Mouse (Mus musculus) forebrain, embryonic 11.5 days (tissue): ENCODE measurements around the gene Epas1. TPM values are rescaled to one million over a fixed set of nuclear protein-coding genes. Genes with fewer than 3 reads are reported as not detected.

Experiments
- ATAC-seq: fragments of 200-750 bp; cut with Nextera tagmentation; replicated peaks from 2 replicates; pipeline ENCODE4 v1.8.0; 2017; ENCODE audit warnings: moderate TSS enrichment; ENCODE audit not compliant: low FRiP score
- DNase-seq: peaks from one replicate; pipeline ENCODE4 v3.0.0-alpha.2; 2017; ENCODE audit warnings: low spot score
- H3K27ac ChIP-seq: fragments of 300-500 bp; sonication (generic); 2 replicates; pipeline ENCODE4 v1.5.1; 2014; ENCODE audit warnings: low read depth, low read length
- H3K27me3 ChIP-seq: fragments of 300-500 bp; sonication (generic); 2 replicates; pipeline ENCODE4 v1.6.1; 2014; ENCODE audit warnings: mild to moderate bottlenecking, low read length, mixed read lengths; ENCODE audit not compliant: control insufficient read depth, insufficient read depth
- H3K36me3 ChIP-seq: fragments of 300-500 bp; sonication (generic); 2 replicates; pipeline ENCODE4 v1.6.1; 2014; ENCODE audit warnings: mild to moderate bottlenecking, low read length, moderate library complexity, mixed read lengths; ENCODE audit not compliant: control insufficient read depth, insufficient read depth
- H3K4me1 ChIP-seq: fragments of 300-500 bp; sonication (generic); replicated peaks from 2 replicates; pipeline ENCODE4 v1.6.1; 2014; ENCODE audit warnings: low read length, mixed read lengths; ENCODE audit not compliant: control insufficient read depth, insufficient read depth
- H3K4me2 ChIP-seq: fragments of 300-500 bp; sonication (generic); 2 replicates; pipeline ENCODE4 v1.6.1; 2014; ENCODE audit warnings: low read depth, mild to moderate bottlenecking, low read length, moderate library complexity, mixed read lengths; ENCODE audit not compliant: severe bottlenecking
- H3K4me3 ChIP-seq: fragments of 300-500 bp; sonication (generic); 2 replicates; pipeline ENCODE4 v1.5.1; 2014; ENCODE audit warnings: low read depth, low read length
- H3K9ac ChIP-seq: fragments of 300-500 bp; sonication (generic); 2 replicates; pipeline ENCODE4 v1.6.1; 2014; ENCODE audit warnings: low read length
- H3K9me3 ChIP-seq: fragments of 300-500 bp; sonication (generic); 2 replicates; pipeline ENCODE4 v1.6.1; 2016; ENCODE audit warnings: low read length, mixed read lengths; ENCODE audit not compliant: control insufficient read depth
- WGBS: fragments of 180-500 bp; shearing (Covaris S2); extraction: QIAGEN DNeasy Blood & Tissue Kit; methylation state at CpG from one replicate; pipeline ENCODE4 v1.1.7; 2014; 5-methylcytosine and 5-hydroxymethylcytosine counted together
- polyA plus RNA-seq: library from polyadenylated mRNA; unstranded; fragments of >200 nt; fragmentation: Nextera tagmentation; extraction: Ambion mirVana; gene quantifications from 2 replicates; pipeline ENCODE4 v1.2.1, GENCODE M21; 2014

Gene Epas1
- polyA plus RNA-seq, 1 experiment from 2014 or later, result 6.9 TPM

GRCm38 (mm10) chr17:86788316-86788715 is 34.8 kb downstream of the Epas1 start:
- no peaks in the 10 kb centered on the region for H3K36me3 ChIP-seq
- H3K4me2 ChIP-seq, result no peak overlapping the region
- WGBS, result 81% methylated on average over 6 of the region's 6 CpGs
- DNase-seq, result no peak
- no peak for ATAC-seq
- H3K27ac ChIP-seq, result no peak overlapping the region
- no peaks in the 10 kb centered on the region for H3K9me3 ChIP-seq
- no peak overlapping the region for H3K9ac ChIP-seq
- H3K27me3 ChIP-seq, result no peaks in the 10 kb centered on the region
- no peak overlapping the region for H3K4me3 ChIP-seq
- H3K4me1 ChIP-seq, result 0 out of 2 replicates have a peak, but pooled peaks cover 2% of the 10 kb centered on the region

GRCm38 (mm10) chr17:86791925-86792324 is 38.4 kb downstream of the Epas1 start:
- no peaks in the 10 kb centered on the region for H3K9me3 ChIP-seq
- DNase-seq (no peak), ATAC-seq (no peak)
- H3K4me1 ChIP-seq, result 0 out of 2 replicates have a peak, but pooled peaks cover 2% of the 10 kb centered on the region
- no peak overlapping the region for H3K27ac ChIP-seq
- H3K4me2 ChIP-seq, result no peak overlapping the region
- H3K36me3 ChIP-seq, result no peaks in the 10 kb centered on the region
- WGBS, result 92% methylated on average over 8 of the region's 8 CpGs
- H3K9ac ChIP-seq, result no peak overlapping the region
- no peak overlapping the region for H3K4me3 ChIP-seq
- H3K27me3 ChIP-seq, result no peaks in the 10 kb centered on the region

GRCm38 (mm10) chr17:86795773-86796172 is 42.3 kb downstream of the Epas1 start:
- Histone ChIP-seq H3K27me3 (no peaks in the 10 kb centered on the region), H3K9ac (no peak overlapping the region), H3K9me3 (no peaks in the 10 kb centered on the region), H3K4me1 (no peaks in the 10 kb centered on the region), H3K4me2 (no peak overlapping the region), H3K4me3 (no peak overlapping the region), H3K36me3 (no peaks in the 10 kb centered on the region), H3K27ac (no peak overlapping the region)
- DNase-seq (no peak), ATAC-seq (no peak)
- 89% methylated on average over 5 of the region's 5 CpGs for WGBS

GRCm38 (mm10) chr17:86797031-86797430 is 43.5 kb downstream of the Epas1 start:
- H3K27ac ChIP-seq, result no peak overlapping the region
- WGBS, result 98% methylated on average over 13 of the region's 13 CpGs
- no peak overlapping the region for H3K9ac ChIP-seq
- no peak overlapping the region for H3K4me3 ChIP-seq
- no peak for ATAC-seq
- no peak overlapping the region for H3K4me2 ChIP-seq
- H3K4me1 ChIP-seq, result no peaks in the 10 kb centered on the region
- no peak for DNase-seq
- H3K9me3 ChIP-seq, result no peaks in the 10 kb centered on the region
- no peaks in the 10 kb centered on the region for H3K36me3 ChIP-seq
- H3K27me3 ChIP-seq, result no peaks in the 10 kb centered on the region

GRCm38 (mm10) chr17:86798460-86798859 is 45.0 kb downstream of the Epas1 start:
- Histone ChIP-seq H3K27me3 (no peaks in the 10 kb centered on the region), H3K4me1 (no peaks in the 10 kb centered on the region), H3K36me3 (no peaks in the 10 kb centered on the region), H3K27ac (no peak overlapping the region), H3K9ac (no peak overlapping the region), H3K4me2 (no peak overlapping the region), H3K4me3 (no peak overlapping the region), H3K9me3 (no peaks in the 10 kb centered on the region)
- ATAC-seq (no peak), DNase-seq (no peak)
- 69% methylated on average over 8 of the region's 8 CpGs for WGBS

GRCm38 (mm10) chr17:86798951-86799350 is 45.5 kb downstream of the Epas1 start:
- 81% methylated on average over 11 of the region's 11 CpGs for WGBS
- Histone ChIP-seq H3K9ac (no peak overlapping the region), H3K27me3 (no peaks in the 10 kb centered on the region), H3K4me3 (no peak overlapping the region), H3K4me2 (no peak overlapping the region), H3K9me3 (no peaks in the 10 kb centered on the region), H3K27ac (no peak overlapping the region), H3K36me3 (no peaks in the 10 kb centered on the region), H3K4me1 (no peaks in the 10 kb centered on the region)
- no peak for DNase-seq
- ATAC-seq, result no peak

GRCm38 (mm10) chr17:86800535-86800934 is 47.0 kb downstream of the Epas1 start:
- Histone ChIP-seq H3K27ac (no peak overlapping the region), H3K4me1 (no peaks in the 10 kb centered on the region), H3K9ac (no peak overlapping the region), H3K4me3 (no peak overlapping the region), H3K36me3 (no peaks in the 10 kb centered on the region), H3K9me3 (no peaks in the 10 kb centered on the region), H3K27me3 (no peaks in the 10 kb centered on the region), H3K4me2 (no peak overlapping the region)
- 83% methylated on average over 12 of the region's 12 CpGs for WGBS
- DNase-seq (no peak), ATAC-seq (no peak)

GRCm38 (mm10) chr17:86801213-86801815 is 47.8 kb downstream of the Epas1 start:
- Histone ChIP-seq H3K4me2 (no peak overlapping the region), H3K9ac (no peak overlapping the region), H3K36me3 (no peaks in the 10 kb centered on the region), H3K27ac (no peak overlapping the region), H3K4me1 (no peaks in the 10 kb centered on the region), H3K9me3 (no peaks in the 10 kb centered on the region), H3K27me3 (no peaks in the 10 kb centered on the region), H3K4me3 (no peak overlapping the region)
- ATAC-seq (no peak), DNase-seq (no peak)
- WGBS, result 80% methylated on average over 11 of the region's 11 CpGs

GRCm38 (mm10) chr17:86801876-86802275 is 48.4 kb downstream of the Epas1 start:
- ATAC-seq, result no peak
- WGBS, result 81% methylated on average over 9 of the region's 9 CpGs
- H3K9ac ChIP-seq, result no peak overlapping the region
- H3K27ac ChIP-seq, result no peak overlapping the region
- DNase-seq, result no peak
- H3K9me3 ChIP-seq, result no peaks in the 10 kb centered on the region
- no peak overlapping the region for H3K4me2 ChIP-seq
- H3K4me1 ChIP-seq, result no peaks in the 10 kb centered on the region
- H3K27me3 ChIP-seq, result no peaks in the 10 kb centered on the region
- no peak overlapping the region for H3K4me3 ChIP-seq
- H3K36me3 ChIP-seq, result no peaks in the 10 kb centered on the region
